Mouse (Mus musculus): ENCODE measurements around the gene Slc35f4.

DNA sequence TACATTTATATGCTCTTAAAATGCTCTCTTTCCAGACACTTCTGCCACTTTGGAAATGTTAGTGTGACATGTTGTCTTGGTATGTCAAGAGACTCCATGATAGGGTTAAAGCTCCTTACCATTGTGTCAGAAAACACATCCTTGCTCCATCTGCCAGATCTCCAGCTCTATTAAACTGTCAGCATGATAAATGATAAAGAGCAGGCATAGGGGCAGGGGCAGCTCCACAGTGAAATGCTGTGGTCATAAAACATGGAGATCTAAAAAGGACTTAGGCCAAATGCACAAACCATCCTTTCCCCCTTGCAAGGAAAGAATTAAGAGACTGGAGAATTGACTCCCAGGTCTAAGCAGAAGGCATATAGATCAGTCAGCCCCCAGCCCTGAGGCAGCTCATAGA, 42.5 kb upstream of the Slc35f4 start:
- TF ChIP-seq ZC3H11A (IDR thresholded peaks at IDR 0.05; ENCODE audit: low read depth, low read length) (no peak), POLR2A (IDR thresholded peaks at IDR 0.05; ENCODE audit: low read depth, low read length) (no peak)

Measured in CH12.LX (cell line).